Mouse (Mus musculus) gastrocnemius, postnatal 14 days (tissue): Measurements from ENCODE around the gene Trim28. TPM values are rescaled to one million over a fixed set of nuclear protein-coding genes. Genes with fewer than 3 reads are reported as not detected.
A peak's percentile ranks its signal among the peaks of the same experiment; 100 is the strongest.

Source experiments
- DNase-seq: peaks from one replicate; pipeline ENCODE4 v3.0.0; 2021; ENCODE audit warnings: mixed read lengths
- intact Hi-C: fragments of 180-260 bp; cut with DNase I; formaldehyde crosslinking; loops from one replicate; pipeline ENCODE4 v1.15.1; 2025; ENCODE audit warnings: low total_unique reads
- long read RNA-seq, 2 experiments: library from polyadenylated mRNA; stranded (forward); transcript quantifications; one replicate each; pipeline ENCODE4 v2.0.0; 2021
- total RNA-seq, 2 experiments: library from RNA; stranded (reverse); gene quantifications; 2 replicates each; pipeline ENCODE4 v1.2.3; 2021

Gene Trim28
- total RNA-seq: 10 to 100 TPM; 67.0 to 85.9 TPM
- long read RNA-seq, experiment 1, transcript Trim28-201 (17 exons, 3,245 nt): major isoform, 64 of 79 reads
- long read RNA-seq, experiment 1, partial matches to known transcripts: 9 of 79 reads
- long read RNA-seq, experiment 1, other reads (novel, unspliced or antisense): 6 of 79 reads
- long read RNA-seq, experiment 2, transcript Trim28-201 (17 exons, 3,245 nt): major isoform, 89 of 104 reads
- long read RNA-seq, experiment 2, partial matches to known transcripts: 7 of 104 reads
- long read RNA-seq, experiment 2, other reads (novel, unspliced or antisense): 8 of 104 reads

DNA sequence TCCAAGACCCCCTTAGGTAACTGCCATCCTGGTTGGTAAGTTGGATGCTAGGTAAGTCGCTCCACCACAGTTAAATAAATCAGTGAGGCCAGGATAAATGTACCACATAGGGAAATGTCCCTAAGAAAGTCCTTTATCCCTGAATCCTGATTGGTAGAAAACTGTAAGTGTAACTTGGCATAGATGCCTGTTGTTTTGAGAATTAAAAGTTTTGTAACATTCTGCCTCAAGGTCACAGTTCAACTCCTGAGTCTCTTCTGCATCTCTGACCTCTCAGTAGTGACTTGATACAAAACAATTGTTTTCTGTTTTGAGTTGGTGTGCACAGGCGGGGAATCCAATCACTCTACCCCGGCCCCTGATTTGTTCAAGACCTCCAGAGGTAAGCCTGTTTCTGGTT is at the start of gene Trim28:
TSS of gene Trim28 (plus strand) at position 264 of the 400 bp plus-strand sequence.
- DNase-seq: no peak
- intact Hi-C loops: loop anchor here (10.0 kb wide), 1 partner anchor 84 kb away; no protein-coding TSS in a partner anchor

DNA sequence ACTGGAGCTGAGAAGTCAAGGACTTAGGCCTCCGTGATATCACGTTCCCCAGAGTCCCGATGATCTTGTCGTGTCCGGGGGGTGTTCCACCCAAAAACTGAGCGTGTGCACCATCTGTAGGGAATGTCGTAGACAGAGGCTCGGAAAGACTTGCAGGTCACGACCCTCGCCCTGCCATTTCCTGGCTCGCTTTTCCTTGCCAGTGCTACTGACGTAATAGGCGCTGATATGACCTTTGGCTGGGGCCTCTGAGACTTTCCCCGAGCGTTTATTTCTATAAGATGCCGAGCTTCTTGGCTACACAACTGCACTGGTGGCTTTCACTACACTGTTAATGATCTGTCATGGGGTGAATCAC is 49.1 kb upstream of the Trim28 start:
- intact Hi-C loops: no loop called here
- DNase-seq: no peak

GRCm38 (mm10) chr7:12954896-12955295 is 44.0 kb upstream of the Trim28 start:
- DNase-seq: no peak
- intact Hi-C loops: no loop called here

- intact Hi-C loops: no loop called here
- DNase-seq: no peak
Measured at GRCm38 (mm10) chr7:12957511-12957910, 41.4 kb upstream of the Trim28 start.

GRCm38 (mm10) chr7:12958948-12959347 is 40.0 kb upstream of the Trim28 start:
- no peak for DNase-seq
- intact Hi-C loops: no loop called here

- no peak for DNase-seq
- intact Hi-C loops: no loop called here
Measured at GRCm38 (mm10) chr7:12959718-12960117, 39.2 kb upstream of the Trim28 start.

- intact Hi-C loops: no loop called here
- DNase-seq: peak; percentile 24
Measured at GRCm38 (mm10) chr7:12961511-12962141, 37.3 kb upstream of the Trim28 start.

DNA sequence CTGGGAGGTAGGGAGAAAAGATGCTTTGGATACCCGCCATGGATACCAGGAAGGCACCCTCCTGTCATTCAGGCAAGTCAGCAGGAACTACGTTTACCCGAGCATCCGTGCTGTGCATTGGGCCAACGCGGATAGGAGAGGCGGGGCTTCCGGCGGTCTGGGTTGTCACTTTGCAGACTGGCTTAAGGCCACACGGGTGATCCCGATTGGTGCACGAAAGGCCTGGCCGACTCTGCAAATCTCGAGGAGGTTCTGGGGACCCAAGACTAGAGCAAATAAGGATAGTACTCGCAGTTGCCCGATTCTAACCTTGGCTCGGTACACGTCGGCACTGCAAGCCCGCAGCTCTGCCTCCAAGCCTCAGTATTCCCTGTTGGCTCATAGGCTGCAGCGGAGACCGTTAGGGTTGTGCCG is 33.2 kb upstream of the Trim28 start, which contains the start of gene Zfp324:
TSS of gene Zfp324 (plus strand) at position 161 of the 414 bp plus-strand sequence.
- intact Hi-C loops: loop anchor here (2.0 kb wide), 1 partner anchor 67 kb away; no protein-coding TSS in a partner anchor
- DNase-seq: peak; percentile 92

- intact Hi-C loops: no loop called here
- DNase-seq: peak; percentile 51
Measured at GRCm38 (mm10) chr7:12966104-12966845, 32.6 kb upstream of the Trim28 start.

GRCm38 (mm10) chr7:12970906-12971305 is 28.0 kb upstream of the Trim28 start:
- intact Hi-C loops: loop anchor here (10.0 kb wide), 1 partner anchor 46 kb away; the partner anchor contains the start of genes Rnf225 and Rps5
- no peak for DNase-seq

- intact Hi-C loops: loop anchor here (10.0 kb wide), 1 partner anchor 53 kb away; the partner anchor contains the start of genes Rnf225 and Rps5
Measured at GRCm38 (mm10) chr7:12977682-12978389, 21.1 kb upstream of the Trim28 start, which contains the start of gene Zfp446. TSS of gene Zfp446 (plus strand) at chr7:12977848.

DNA sequence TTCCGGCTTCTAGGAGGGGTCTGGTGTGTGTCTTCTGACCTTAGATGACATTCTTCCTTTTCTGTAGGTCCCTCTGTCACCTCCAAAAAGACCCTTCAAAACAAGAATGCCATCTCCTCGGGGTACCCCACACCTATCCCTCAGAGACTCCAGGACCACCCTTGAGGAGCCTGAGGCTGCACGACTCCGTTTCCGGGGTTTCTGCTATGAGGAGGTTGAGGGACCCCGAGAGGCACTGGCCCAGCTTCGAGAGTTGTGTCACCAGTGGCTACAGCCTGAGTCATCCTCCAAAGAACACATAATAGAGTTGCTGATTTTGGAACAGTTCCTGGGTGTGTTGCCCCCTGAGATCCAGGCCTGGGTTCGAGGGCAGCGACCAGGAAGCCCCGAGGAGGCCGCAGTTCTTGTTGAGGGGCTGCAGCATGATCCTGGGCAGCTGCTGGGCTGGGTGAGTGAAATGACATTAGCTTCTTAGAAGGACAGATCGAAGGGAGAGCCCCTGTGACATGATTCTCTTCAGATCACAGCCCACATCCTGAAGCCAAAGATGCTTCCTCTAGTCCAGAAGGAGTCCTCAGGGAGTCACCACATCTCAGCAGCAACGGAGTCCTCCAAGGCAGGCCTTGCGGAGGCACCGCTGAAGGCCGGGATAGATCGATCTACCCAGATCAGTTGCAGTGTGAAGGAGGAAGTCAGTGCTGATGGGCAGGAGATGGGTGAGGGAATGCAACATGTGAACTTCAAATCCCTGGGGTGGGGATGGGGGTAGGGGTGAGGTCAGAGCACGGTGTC is 19.8 kb upstream of the Trim28 start:
- intact Hi-C loops: loop anchor here (10.0 kb wide), 1 partner anchor 54 kb away; the partner anchor contains the start of genes Rnf225 and Rps5
- no peak for DNase-seq

More at GRCm38 (mm10) chr7:12977682-12978389, 21.1 kb upstream of the Trim28 start, which contains the start of gene Zfp446:
- DNase-seq: peak; percentile 99

DNA sequence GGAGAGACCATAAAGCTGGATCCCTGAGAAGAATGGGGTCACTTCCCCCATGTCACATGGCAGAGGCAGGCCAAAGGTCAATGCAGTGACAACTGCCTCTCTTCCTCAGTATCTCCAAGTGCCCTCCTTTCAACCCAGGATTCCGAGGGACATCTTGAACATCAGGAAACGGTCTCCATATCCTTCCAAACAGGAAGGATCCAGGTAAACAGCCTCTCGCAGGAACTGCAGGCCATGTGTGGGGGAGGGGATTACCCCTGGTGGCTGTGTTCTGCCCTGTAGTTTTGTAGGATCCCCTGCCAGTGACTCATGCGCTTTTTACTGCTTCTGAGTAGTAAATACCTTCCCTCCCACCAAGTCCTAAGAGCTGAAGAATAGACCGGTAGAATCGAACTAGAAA is 19.1 kb upstream of the Trim28 start:
- intact Hi-C loops: loop anchor here (10.0 kb wide), 1 partner anchor 55 kb away; the partner anchor contains the start of genes Rnf225 and Rps5

DNA sequence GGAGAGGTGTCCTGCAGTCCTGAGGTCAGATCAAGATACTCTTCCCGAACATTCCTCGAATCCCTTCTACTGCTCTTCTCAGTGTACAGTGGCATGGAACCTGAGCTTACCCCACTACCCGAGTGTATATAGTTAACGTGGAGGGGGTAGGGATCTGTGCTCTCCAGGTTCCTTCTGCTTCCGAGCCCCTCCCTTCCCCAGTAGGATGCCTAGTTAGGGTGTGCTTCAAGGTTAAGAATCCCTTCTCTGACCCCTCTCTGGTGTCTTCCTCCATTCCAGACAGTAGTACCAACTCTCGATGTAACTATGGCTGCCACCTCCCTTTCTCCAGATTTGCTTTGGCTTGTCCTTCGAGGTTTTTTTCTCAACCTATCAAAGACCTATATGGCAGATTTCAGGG is 18.6 kb upstream of the Trim28 start:
- intact Hi-C loops: no loop called here
- DNase-seq: no peak

More for the DNA sequence above, 19.1 kb upstream of the Trim28 start:
- no peak for DNase-seq

GRCm38 (mm10) chr7:12985724-12986123 is 13.2 kb upstream of the Trim28 start:
- DNase-seq: no peak
- intact Hi-C loops: no loop called here

GRCm38 (mm10) chr7:12986906-12987305 is 12.0 kb upstream of the Trim28 start:
- intact Hi-C loops: no loop called here
- no peak for DNase-seq

DNA sequence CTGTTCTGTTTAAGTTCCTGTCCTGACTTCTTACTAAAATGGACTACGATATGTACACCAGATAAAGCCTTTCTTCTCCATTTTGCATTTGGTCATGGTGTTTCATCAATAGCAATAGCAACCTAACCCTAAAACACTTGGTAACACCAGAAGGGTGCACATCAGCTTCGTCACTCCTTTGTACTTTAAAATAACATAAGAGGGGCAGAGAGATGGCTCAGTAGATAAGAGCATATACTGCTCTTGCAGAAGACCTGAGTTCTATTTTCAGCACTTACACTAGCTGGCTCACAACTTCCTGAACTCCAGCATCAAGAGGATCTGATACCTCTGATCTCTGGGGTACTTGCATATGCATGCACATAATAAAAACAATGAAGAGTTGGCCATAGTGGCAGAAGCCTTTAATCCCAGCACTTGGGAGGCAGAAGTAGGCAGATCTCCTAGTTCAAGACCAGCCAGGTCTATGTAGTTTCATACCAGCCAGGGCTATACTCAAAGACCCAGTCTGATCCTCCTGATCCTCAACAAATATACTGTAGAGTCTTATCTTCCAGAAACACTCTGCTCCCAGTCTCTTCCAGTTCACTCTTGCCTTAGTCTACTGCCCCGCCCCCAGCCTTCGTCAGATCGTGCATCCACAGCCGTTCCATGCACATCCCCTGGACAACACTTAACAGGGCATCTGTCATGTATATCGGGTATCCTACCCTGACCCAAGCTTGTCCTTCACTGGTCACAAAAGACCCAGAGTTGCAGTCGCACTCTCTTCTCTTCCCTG is 11.3 kb upstream of the Trim28 start:
- intact Hi-C loops: no loop called here
- no peak for DNase-seq

GRCm38 (mm10) chr7:12992222-12992621 is 6.7 kb upstream of the Trim28 start:
- intact Hi-C loops: loop anchor here (10.0 kb wide), 1 partner anchor 77 kb away; no protein-coding TSS in a partner anchor

More at GRCm38 (mm10) chr7:12992222-12992621, 6.7 kb upstream of the Trim28 start:
- DNase-seq: no peak
